Mouse (Mus musculus) hindbrain, embryonic 14.5 days (tissue): ENCODE measurements around the gene Gm10409. TPM values are rescaled to one million over a fixed set of nuclear protein-coding genes. Genes with fewer than 3 reads are reported as not detected.
"Not testable (repeated sequence)": the region's sequence is repeated elsewhere in the genome, so short reads cannot be mapped to it uniquely, and the experiment has no call there.

ENCODE experiments used
- ATAC-seq: fragments of 200-750 bp; cut with Nextera tagmentation; 2 replicates; pipeline ENCODE4 v1.8.0; 2017; ENCODE audit warnings: moderate number of reproducible peaks, mild to moderate bottlenecking, moderate TSS enrichment, moderate library complexity; ENCODE audit not compliant: low FRiP score
- DNase-seq: peaks from one replicate; pipeline ENCODE4 v3.0.0-alpha.2; 2015; ENCODE audit warnings: low spot score
- H3K27ac ChIP-seq: fragments of 300-500 bp; sonication (generic); 2 replicates; pipeline ENCODE4 v1.5.1; 2014; ENCODE audit warnings: mild to moderate bottlenecking, moderate library complexity
- H3K27me3 ChIP-seq: fragments of 300-500 bp; sonication (generic); 2 replicates; pipeline ENCODE4 v1.6.1; 2014; ENCODE audit warnings: mild to moderate bottlenecking, low read length, mixed read lengths; ENCODE audit not compliant: control insufficient read depth, insufficient read depth
- H3K36me3 ChIP-seq: fragments of 300-500 bp; sonication (generic); replicated peaks from 2 replicates; pipeline ENCODE4 v1.6.1; 2014; ENCODE audit not compliant: control insufficient read depth, insufficient read depth
- H3K4me1 ChIP-seq: fragments of 300-500 bp; sonication (generic); replicated peaks from 2 replicates; pipeline ENCODE4 v1.6.1; 2014; ENCODE audit warnings: antibody characterized with exemption, low read length, mixed read lengths; ENCODE audit not compliant: control insufficient read depth, insufficient read depth
- H3K4me2 ChIP-seq: fragments of 300-500 bp; sonication (generic); replicated peaks from 2 replicates; pipeline ENCODE4 v1.6.1; 2014; ENCODE audit warnings: mild to moderate bottlenecking, moderate library complexity
- H3K4me3 ChIP-seq: fragments of 300-500 bp; sonication (generic); replicated peaks from 2 replicates; pipeline ENCODE4 v1.5.1; 2014; ENCODE audit warnings: mild to moderate bottlenecking, low read length
- H3K9ac ChIP-seq: fragments of 300-500 bp; sonication (generic); 2 replicates; pipeline ENCODE4 v1.6.1; 2014
- H3K9me3 ChIP-seq: fragments of 300-500 bp; sonication (generic); 2 replicates; pipeline ENCODE4 v1.6.1; 2016; ENCODE audit warnings: low read length; ENCODE audit not compliant: control insufficient read depth
- WGBS: fragments of 180-500 bp; shearing (Covaris S2); extraction: QIAGEN DNeasy Blood & Tissue Kit; methylation state at CpG from one replicate; pipeline ENCODE4 v1.1.7; 2014; 5-methylcytosine and 5-hydroxymethylcytosine counted together
- polyA plus RNA-seq: library from polyadenylated mRNA; unstranded; fragments of >200 nt; fragmentation: Nextera tagmentation; extraction: Ambion mirVana; gene quantifications from 2 replicates; pipeline ENCODE4 v1.2.1, GENCODE M21; 2014

Gene Gm10409
- 21.5 and 21.7 TPM in 2 replicates for polyA plus RNA-seq

- H3K4me1 ChIP-seq, H3K9me3 ChIP-seq, H3K36me3 ChIP-seq, H3K4me3 ChIP-seq, H3K9ac ChIP-seq, H3K4me2 ChIP-seq, H3K27me3 ChIP-seq, H3K27ac ChIP-seq, ATAC-seq, DNase-seq: not testable (repeated sequence)
- no CpG with 5 or more reads among the region's 32 CpGs for WGBS
These were observed at the start of gene Gm10409 for GRCm38 (mm10) chr14:3412314-3412713. Gene Gm10409, plus strand, starts transcription at chr14:3412614.

GRCm38 (mm10) chr14:3394793-3395192, 17.6 kb upstream of the Gm10409 start, which contains the start of gene Gm10413:
Gene Gm10413, plus strand, starts transcription at chr14:3395093.
- not testable (repeated sequence) for H3K27me3 ChIP-seq, ATAC-seq, H3K27ac ChIP-seq, DNase-seq, H3K9me3 ChIP-seq, H3K36me3 ChIP-seq, H3K4me2 ChIP-seq, H3K9ac ChIP-seq, H3K4me1 ChIP-seq, H3K4me3 ChIP-seq
- WGBS: no CpG with 5 or more reads among the region's 2 CpGs

- WGBS: no CpG with 5 or more reads among the region's 2 CpGs
- not testable (repeated sequence) for ATAC-seq
These were observed 15.4 kb downstream of the Gm10409 start, which contains the start of gene Gm3005 for GRCm38 (mm10) chr14:3427803-3428202. Gene Gm3005, plus strand, starts transcription at chr14:3428103.

GRCm38 (mm10) chr14:3449079-3449478, 36.7 kb downstream of the Gm10409 start, which contains the start of gene Gm10408:
Gene Gm10408, plus strand, starts transcription at chr14:3449379.
- H3K4me2 ChIP-seq, H3K4me1 ChIP-seq, DNase-seq, ATAC-seq, H3K4me3 ChIP-seq, H3K9ac ChIP-seq, H3K9me3 ChIP-seq, H3K27ac ChIP-seq, H3K27me3 ChIP-seq, H3K36me3 ChIP-seq: not testable (repeated sequence)
- WGBS: no CpG with 5 or more reads among the region's 3 CpGs

More at GRCm38 (mm10) chr14:3427803-3428202, 15.4 kb downstream of the Gm10409 start, which contains the start of gene Gm3005:
- DNase-seq, H3K4me3 ChIP-seq, H3K27me3 ChIP-seq, H3K9ac ChIP-seq, H3K27ac ChIP-seq, H3K4me1 ChIP-seq, H3K9me3 ChIP-seq, H3K4me2 ChIP-seq, H3K36me3 ChIP-seq: not testable (repeated sequence)

Other genes with a start within 250 kb of the Gm10409 start
- 0.37 TPM in 1 of 2 replicates, not detected in the other for gene Gm5795, start 224.4 kb upstream of the Gm10409 start, polyA plus RNA-seq
- gene D830030K20Rik, start 204.1 kb upstream of the Gm10409 start, polyA plus RNA-seq: 27.3 and 28.4 TPM in 2 replicates
- 0.58 TPM in 1 of 2 replicates, not detected in the other for gene Gm2956, start 80.0 kb upstream of the Gm10409 start, polyA plus RNA-seq
- not detected in 2 replicates for gene Gm10413, start 17.5 kb upstream of the Gm10409 start, polyA plus RNA-seq
- gene Gm3005, start 15.5 kb downstream of the Gm10409 start, polyA plus RNA-seq: 9.0 and 12.1 TPM in 2 replicates
- gene Gm10408, start 36.8 kb downstream of the Gm10409 start, polyA plus RNA-seq: not detected in 2 replicates
- gene Gm3012, start 221.9 kb downstream of the Gm10409 start, polyA plus RNA-seq: not detected in 2 replicates
- gene Gm3020, start 239.4 kb downstream of the Gm10409 start, polyA plus RNA-seq: 21.5 and 21.7 TPM in 2 replicates